Mouse (Mus musculus) urinary bladder, postnatal 14 days (tissue): ENCODE results near the gene Slc16a8.
A peak's percentile ranks its signal among the peaks of the same experiment; 100 is the strongest.

Experiments
- DNase-seq: peaks from one replicate; pipeline ENCODE4 v3.0.0; 2021; ENCODE audit warnings: low spot score

The Slc16a8 gene

DNA sequence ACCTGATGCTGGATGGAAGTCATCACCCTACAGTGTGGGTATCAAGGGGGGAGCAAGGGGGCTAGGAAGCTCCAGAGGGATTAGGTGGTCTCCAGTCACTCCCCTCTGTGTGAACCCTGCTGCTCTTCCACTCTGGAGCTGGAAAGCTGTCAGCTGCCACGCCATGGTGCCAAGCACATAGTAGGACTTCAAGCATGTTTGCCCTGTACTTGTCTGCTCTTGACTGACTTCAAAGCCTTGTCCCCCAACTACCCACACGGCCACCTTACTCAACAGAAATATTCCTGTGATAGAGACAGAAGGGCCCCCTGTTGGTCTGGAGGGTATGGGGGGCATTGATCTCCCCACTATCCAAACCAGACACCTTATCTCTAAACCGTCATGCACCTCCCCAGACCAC, 38.4 kb downstream of the Slc16a8 start:
- no peak for DNase-seq

DNA sequence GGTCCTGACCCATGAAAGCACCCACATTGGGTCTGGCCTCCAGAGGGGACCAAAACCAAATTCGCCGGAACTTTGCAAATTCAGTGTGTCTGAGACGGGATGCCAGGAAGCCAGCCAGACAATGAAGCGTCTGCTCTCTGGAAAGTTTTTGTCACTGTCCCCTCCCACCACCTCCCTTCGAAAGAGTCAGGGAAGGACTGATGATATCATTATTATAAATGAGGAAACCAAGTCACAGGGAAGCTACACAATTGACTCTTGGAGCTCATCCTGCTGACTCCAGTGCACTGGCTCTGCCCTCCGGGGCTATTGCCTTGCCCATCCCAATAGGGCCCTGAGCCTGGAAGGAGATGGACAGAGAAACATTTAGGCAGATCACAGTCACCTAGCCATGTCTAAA, 41.0 kb downstream of the Slc16a8 start:
- DNase-seq, result no peak

GRCm38 (mm10) chr15:79212750-79213446, 41.7 kb downstream of the Slc16a8 start:
- DNase-seq, result no peak

DNA sequence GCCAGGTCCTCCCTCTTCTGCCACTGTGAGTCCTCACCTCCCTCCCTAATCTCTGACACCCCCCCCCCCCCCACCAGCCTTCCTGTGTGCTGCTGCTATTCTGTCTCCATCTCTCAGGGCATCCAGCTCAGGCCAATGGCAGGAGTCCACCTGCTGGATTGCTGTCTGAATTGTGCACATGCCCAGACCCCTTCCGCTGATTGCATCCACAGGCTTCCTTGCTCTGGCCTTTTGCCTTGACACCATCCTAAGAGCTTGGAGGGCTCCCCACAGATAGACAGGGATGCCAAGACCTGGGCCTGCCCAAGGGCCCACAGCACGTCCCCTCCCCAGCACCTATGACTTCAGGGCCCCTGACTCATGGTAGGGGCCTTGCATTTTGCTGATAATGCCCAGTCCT, 44.2 kb downstream of the Slc16a8 start:
- DNase-seq, result no peak

DNA sequence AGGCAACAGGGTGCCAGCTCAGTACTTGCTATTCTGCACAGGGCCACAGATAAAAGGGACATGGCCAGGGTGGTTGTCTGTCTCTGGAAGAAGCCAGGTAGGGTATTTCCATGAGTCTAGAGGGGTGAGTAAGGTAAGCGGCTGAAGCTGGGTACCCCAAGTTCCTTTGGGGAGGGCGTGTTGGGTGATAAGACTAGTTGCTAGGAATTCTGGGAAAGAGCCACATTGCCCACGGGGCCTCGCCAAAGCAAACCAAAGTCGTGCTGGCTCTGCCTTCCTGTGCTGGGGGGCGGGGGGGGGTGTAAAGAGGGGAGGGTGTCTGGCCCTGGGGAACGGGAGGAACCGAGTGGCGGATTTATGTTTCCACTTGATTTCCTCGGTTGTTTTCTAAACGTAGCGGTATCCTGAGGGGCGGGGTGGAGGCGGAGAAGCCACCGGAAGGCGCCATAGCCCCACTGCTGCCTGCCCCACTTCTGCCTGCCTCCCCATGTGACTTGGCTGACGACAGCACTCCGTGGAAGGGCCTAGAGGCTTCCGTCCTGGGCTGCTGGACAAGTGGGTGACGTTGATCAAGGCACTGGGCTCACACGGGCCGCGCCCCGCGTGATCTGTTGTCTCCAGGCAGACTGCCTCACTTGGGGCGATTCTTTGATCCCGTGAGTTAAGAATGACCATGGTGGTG, 45.7 kb downstream of the Slc16a8 start:
- DNase-seq, result peak; percentile 10

DNA sequence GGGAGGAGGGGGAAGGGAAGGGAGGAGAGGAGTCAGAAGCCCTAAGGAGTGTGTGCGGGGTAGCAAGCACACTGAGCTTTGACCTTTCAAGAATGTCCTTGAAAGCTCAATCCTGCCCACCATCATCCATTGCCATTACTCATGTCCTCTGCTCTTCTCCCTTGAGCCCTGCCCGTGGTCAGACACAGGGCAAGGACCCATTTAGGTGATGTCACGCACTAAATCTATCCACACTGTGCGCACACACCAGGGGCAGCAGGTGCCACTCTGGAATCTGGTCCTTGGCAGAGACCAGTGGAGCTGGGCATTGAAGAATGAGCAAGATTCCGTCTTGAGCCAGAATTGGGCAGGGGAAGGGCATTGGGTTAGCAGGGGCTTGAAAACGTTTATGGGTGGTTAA, 46.4 kb downstream of the Slc16a8 start:
- DNase-seq, result no peak

DNA sequence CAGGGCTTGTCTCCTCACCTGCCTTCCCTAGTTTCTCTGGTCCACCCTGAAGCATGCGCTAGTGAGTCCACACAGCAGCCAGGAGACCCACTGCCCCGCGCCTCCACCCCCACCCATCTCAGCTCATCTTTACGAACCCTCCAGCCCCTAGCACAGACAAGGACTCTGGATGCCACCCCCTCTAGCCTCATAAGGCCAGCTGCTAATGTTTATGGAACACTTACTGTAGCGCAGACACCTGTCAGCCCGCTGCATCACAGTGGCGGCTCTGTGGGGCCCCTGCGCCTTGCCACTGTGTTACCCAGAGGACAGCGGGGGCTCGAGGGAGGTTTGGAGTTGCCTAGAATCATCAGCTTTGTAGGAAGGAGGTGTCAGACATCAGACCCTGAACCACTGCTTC, 52.0 kb downstream of the Slc16a8 start:
- no peak for DNase-seq

GRCm38 (mm10) chr15:79201491-79202150, 52.9 kb downstream of the Slc16a8 start:
- DNase-seq, result no peak
